Mouse (Mus musculus): ENCODE data around the gene Lclat1.

DNA sequence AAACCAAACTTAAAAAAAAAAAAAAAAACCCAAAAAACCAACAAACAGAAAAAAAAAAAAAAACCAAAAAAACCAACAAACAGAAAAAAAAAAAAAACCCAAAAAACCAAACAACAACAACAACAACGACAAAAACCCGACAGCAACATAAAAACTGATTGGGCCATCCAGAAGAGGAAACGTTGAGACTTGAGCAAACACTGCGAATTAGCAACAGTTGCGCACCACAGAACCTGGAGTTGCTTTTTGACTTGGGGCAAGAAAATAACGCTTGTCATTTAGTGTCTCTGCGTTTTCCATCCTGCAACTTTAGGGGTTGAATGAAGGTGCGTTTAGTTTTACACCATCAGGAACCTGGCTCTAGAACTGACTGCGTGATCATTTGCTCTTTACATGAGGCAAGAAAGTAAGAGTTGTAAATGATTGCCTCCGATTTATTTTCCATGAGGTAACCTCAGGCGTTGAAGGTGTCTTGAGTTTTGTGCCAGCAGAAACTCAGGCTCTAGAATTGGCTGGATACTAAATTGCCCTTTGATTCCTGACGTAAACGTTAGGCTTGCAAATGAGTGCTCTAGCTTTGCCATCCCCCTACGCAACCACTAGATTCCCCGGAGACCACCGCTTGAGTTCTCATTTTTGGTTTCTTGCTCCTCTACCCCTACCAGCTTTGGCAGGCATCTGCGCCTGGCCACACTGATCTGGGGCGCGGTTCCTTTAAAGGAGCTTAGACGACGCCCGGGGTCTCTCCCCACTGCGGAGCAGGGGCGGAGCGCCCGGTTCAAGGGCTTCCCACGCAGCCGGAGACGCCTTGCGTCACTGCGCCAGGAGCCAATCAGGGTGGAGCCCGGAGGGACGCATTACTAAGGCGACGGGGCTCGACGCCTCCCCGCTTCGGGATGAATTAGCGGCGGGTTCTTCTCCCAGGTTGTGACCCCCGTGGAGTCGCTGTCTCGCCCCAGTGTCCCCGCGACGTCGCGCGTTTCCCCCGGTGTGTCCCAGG is at the start of gene Lclat1:
- TF ChIP-seq CTCF (conservative IDR thresholded peaks at IDR 0.05 in 1 of 2, IDR thresholded peaks at IDR 0.05 in 1 of 2; ENCODE audit: low read depth in 2 of 2, low read length in 2 of 2) = no peak
- peak; percentile 54; the same call in 1 of the 2 replicates for TF ChIP-seq TCF12 (IDR thresholded peaks at IDR 0.05; ENCODE audit: low read depth, low read length)
- TF ChIP-seq ELF1 (IDR thresholded peaks at IDR 0.05; ENCODE audit: low read depth, low read length) = peak; percentile 60; the same call in 1 of the 2 replicates
- TF ChIP-seq EP300 (IDR thresholded peaks at IDR 0.05; ENCODE audit: low read length) = 0 out of 2 replicates have a peak, but pooled peaks have one; percentile 11
- TF ChIP-seq POLR2A (IDR thresholded peaks at IDR 0.05; ENCODE audit: low read depth, low read length) = peak; percentile 71
- peak; percentile 76 for TF ChIP-seq HCFC1 (IDR thresholded peaks at IDR 0.05; ENCODE audit: low read depth, low read length)
- TF ChIP-seq TBP (conservative IDR thresholded peaks at IDR 0.05; ENCODE audit: low read depth, low read length) = 0 out of 2 replicates have a peak, but pooled peaks have one; percentile 44
- TF ChIP-seq MAFK (IDR thresholded peaks at IDR 0.05; ENCODE audit: insufficient replicate concordance, low read length) = 0 out of 2 replicates have a peak, but pooled peaks have one; percentile 13
- TF ChIP-seq CHD2 (IDR thresholded peaks at IDR 0.05; ENCODE audit: low read length) = peak; percentile 63; the same call in 1 of the 2 replicates
- TF ChIP-seq KAT2A (IDR thresholded peaks at IDR 0.05; ENCODE audit: insufficient replicate concordance, low read length) = peak; percentile 43; the same call in 1 of the 2 replicates
- TF ChIP-seq ZNF384 (IDR thresholded peaks at IDR 0.05; ENCODE audit: low read depth, low read length) = peak; percentile 75
- no peak for TF ChIP-seq UBTF (IDR thresholded peaks at IDR 0.05; ENCODE audit: low read depth, low read length)
- no peak for TF ChIP-seq E2F4 (IDR thresholded peaks at IDR 0.05; ENCODE audit: insufficient replicate concordance, low read depth, low read length)

Data from CH12.LX (cell line).